Comparison of ENCODE assay signal across 20 mouse cellular contexts in the genomic region with DNA sequence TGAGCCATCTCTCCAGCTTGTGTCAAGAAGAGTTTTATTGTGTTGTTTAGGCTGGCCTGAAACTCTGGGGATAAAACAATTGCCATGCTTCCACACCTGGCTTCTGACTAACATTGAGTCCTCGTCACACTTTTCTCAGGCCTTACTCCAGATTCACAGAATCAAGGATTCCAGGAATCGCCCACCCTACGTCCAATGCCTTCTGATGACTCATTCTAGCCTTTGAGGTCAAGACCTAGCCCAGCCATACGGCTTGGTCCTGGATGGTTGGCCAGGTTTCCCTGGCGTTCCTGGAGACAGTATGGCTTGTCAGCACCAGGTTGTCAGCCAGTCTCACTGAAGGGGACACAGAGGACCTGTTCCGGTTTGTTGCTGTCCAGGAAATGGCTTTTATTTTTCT. TPM values are rescaled to one million over a fixed set of nuclear protein-coding genes. Genes with fewer than 3 reads are reported as not detected.
DNase-seq lines count a peak whose midpoint lies in the region; ATAC-seq and TF ChIP-seq lines count a peak whose summit lies in the region.
"Had no signal": no experiment of that assay in that cellular context is flagged by ENCODE, and none has a peak within 500 bp of the region (broad histone marks: within the 10 kb centered on the region; RNA-seq: fewer than 3 reads in every experiment).

No protein-coding gene starts in this region.

- H3K36me3 ChIP-seq in liver, embryonic 13.5 days = peaks cover 24% of the 10 kb centered on the region
- H3K36me3 ChIP-seq in liver, embryonic 12.5 days = peaks cover 35% of the 10 kb centered on the region
- H3K36me3 ChIP-seq in small intestine, adult 2 months (ENCODE audit: control insufficient read depth, insufficient read depth, low read length) = peaks cover 7% of the 10 kb centered on the region
- H3K36me3 ChIP-seq in forebrain, embryonic 12.5 days (replicated peaks) = peaks cover 38% of the 10 kb centered on the region

- 72% methylated on average over 6 of the region's 6 CpGs for WGBS in liver, embryonic 13.5 days (ENCODE audit: insufficient replicate concordance)
- 73% methylated on average over 6 of the region's 6 CpGs for WGBS in liver, embryonic 12.5 days (ENCODE audit: insufficient replicate concordance)
- 84% methylated on average over 6 of the region's 6 CpGs for WGBS in small intestine, adult 2 months
- 91% methylated on average over 6 of the region's 6 CpGs for WGBS in forebrain, embryonic 12.5 days

- TF ChIP-seq POLR2A in small intestine, adult 2 months (IDR thresholded peaks at IDR 0.05; ENCODE audit: low read depth, low read length) = no peak

- ATAC-seq in liver, embryonic 13.5 days (ENCODE audit: low read depth) = no peak
- no peak for ATAC-seq in liver, embryonic 12.5 days
- no peak for ATAC-seq in forebrain, embryonic 12.5 days (ENCODE audit: low FRiP score)
- ATAC-seq: forebrain, embryonic 14.5 days; intestine, embryonic 15.5 days had no signal

- H3K9me3 ChIP-seq in liver, embryonic 13.5 days (replicated peaks) = no peaks in the 10 kb centered on the region
- H3K9me3 ChIP-seq in liver, embryonic 12.5 days (replicated peaks) = no peaks in the 10 kb centered on the region
- no peaks in the 10 kb centered on the region for H3K9me3 ChIP-seq in forebrain, embryonic 12.5 days
- H3K9me3 ChIP-seq: embryonic facial prominence, embryonic 10.5 days; heart, embryonic 12.5 days; hindbrain, embryonic 10.5 days; intestine, embryonic 15.5 days had no signal

- TF ChIP-seq CTCF in small intestine, adult 2 months (IDR thresholded peaks at IDR 0.05; ENCODE audit: extremely low read depth, insufficient read length, insufficient replicate concordance, low read depth, low read length) = no peak

- no peaks in the 10 kb centered on the region for H3K27me3 ChIP-seq in liver, embryonic 13.5 days
- H3K27me3 ChIP-seq in liver, embryonic 12.5 days (replicated peaks) = no peaks in the 10 kb centered on the region
- no peaks in the 10 kb centered on the region for H3K27me3 ChIP-seq in small intestine, adult 2 months (ENCODE audit: control insufficient read depth, insufficient read depth, low read length)
- H3K27me3 ChIP-seq in forebrain, embryonic 12.5 days = no peaks in the 10 kb centered on the region
- H3K27me3 ChIP-seq: CH12.LX; heart, embryonic 12.5 days; intestine, embryonic 15.5 days had no signal

- peak; percentile 68 for DNase-seq in adrenal gland, adult 2 months
- no peak for DNase-seq in adrenal gland, adult 18-20 months (ENCODE audit: low spot score in 2 of 2)
- DNase-seq in cerebellum, adult 9-10 months = peak; percentile 56
- DNase-seq in cerebellum, postnatal 36 days = no peak
- DNase-seq in liver, embryonic 13.5 days = no peak
- DNase-seq: gastrocnemius, adult 2 months; gastrocnemius, postnatal 25 days; kidney, adult 18-20 months had no signal

- H3K27ac ChIP-seq in liver, embryonic 13.5 days = 0 out of 2 replicates have a peak overlapping the region, but pooled peaks have one; percentile 32
- H3K27ac ChIP-seq in liver, embryonic 12.5 days = no peak overlapping the region; the same call in 1 of the 2 replicates
- H3K27ac ChIP-seq in small intestine, adult 2 months (ENCODE audit: insufficient read depth, low read depth, low read length) = 0 out of 2 replicates have a peak overlapping the region, but pooled peaks have one; percentile 85
- no peak overlapping the region for H3K27ac ChIP-seq in forebrain, embryonic 12.5 days
- H3K27ac ChIP-seq: embryonic facial prominence, embryonic 10.5 days; gastrocnemius, adult 2 months; hindbrain, embryonic 10.5 days; hindbrain, embryonic 14.5 days had no signal

- no peak overlapping the region for H3K4me3 ChIP-seq in liver, embryonic 13.5 days (replicated peaks)
- no peak overlapping the region for H3K4me3 ChIP-seq in liver, embryonic 12.5 days
- no peak overlapping the region for H3K4me3 ChIP-seq in small intestine, adult 2 months (ENCODE audit: low read depth, low read length)
- no peak overlapping the region for H3K4me3 ChIP-seq in forebrain, embryonic 12.5 days (replicated peaks)
- H3K4me3 ChIP-seq: heart, embryonic 12.5 days; intestine, embryonic 15.5 days had no signal

- no peak overlapping the region for H3K9ac ChIP-seq in liver, embryonic 13.5 days
- no peak overlapping the region for H3K9ac ChIP-seq in liver, embryonic 12.5 days
- no peak overlapping the region for H3K9ac ChIP-seq in forebrain, embryonic 12.5 days
- H3K9ac ChIP-seq: heart, embryonic 12.5 days; hindbrain, embryonic 14.5 days; intestine, embryonic 15.5 days had no signal

- H3K4me1 ChIP-seq in liver, embryonic 13.5 days (replicated peaks) = peaks cover 86% of the 10 kb centered on the region
- peaks cover 74% of the 10 kb centered on the region for H3K4me1 ChIP-seq in liver, embryonic 12.5 days
- peaks cover 47% of the 10 kb centered on the region for H3K4me1 ChIP-seq in small intestine, adult 2 months (ENCODE audit: control insufficient read depth, insufficient read depth, insufficient read length, low read length)
- peaks cover 33% of the 10 kb centered on the region for H3K4me1 ChIP-seq in forebrain, embryonic 12.5 days

- no peak overlapping the region for H3K4me2 ChIP-seq in liver, embryonic 13.5 days
- no peak overlapping the region for H3K4me2 ChIP-seq in liver, embryonic 12.5 days
- H3K4me2 ChIP-seq in forebrain, embryonic 12.5 days = no peak overlapping the region
- H3K4me2 ChIP-seq: heart, embryonic 12.5 days; hindbrain, embryonic 14.5 days had no signal

RNA-seq across cellular contexts. Expression of a gene that starts 2.0 kb away (rescaled TPM):
- 100 to 1,000 TPM; 115 to 145 TPM for total RNA-seq in adrenal gland, adult 2 months (2021)
- polyA plus RNA-seq in adrenal gland, adult 2 months (2012; rRNA removed) = 95.3 and 172 TPM in 2 replicates
- total RNA-seq in adrenal gland, adult 18-20 months (2021) = 100 to 1,000 TPM in 1 of 2 experiments, 10 to 100 TPM in 1; 92.6 to 135 TPM
- 7.8 and 8.6 TPM in 2 replicates for polyA plus RNA-seq in liver, embryonic 13.5 days (2015; fragmentation: Nextera tagmentation; extraction: Ambion mirVana)
- polyA plus RNA-seq in liver, embryonic 12.5 days (2016; fragmentation: Nextera tagmentation; extraction: Ambion mirVana) = 8.3 and 8.9 TPM in 2 replicates
- polyA plus RNA-seq in small intestine, adult 2 months (2012; rRNA removed) = 148 and 353 TPM in 2 replicates
- 4.2 and 4.6 TPM in 2 replicates for polyA plus RNA-seq in forebrain, embryonic 12.5 days (2016; fragmentation: Nextera tagmentation; extraction: Ambion mirVana)

RNA-seq across cellular contexts. Expression of a gene that starts 3.9 kb away (rescaled TPM):
- total RNA-seq in adrenal gland, adult 2 months (2021) = 1 to 10 TPM in 1 of 2 experiments, not detected in 1; 1.3 TPM
- polyA plus RNA-seq in adrenal gland, adult 2 months (2012; rRNA removed) = 1.7 and 2.0 TPM in 2 replicates
- total RNA-seq in adrenal gland, adult 18-20 months (2021) = 1 to 10 TPM; 1.3 to 3.0 TPM
- 0.27 TPM in 1 of 2 replicates, not detected in the other for polyA plus RNA-seq in liver, embryonic 13.5 days (2015; fragmentation: Nextera tagmentation; extraction: Ambion mirVana)
- polyA plus RNA-seq in liver, embryonic 12.5 days (2016; fragmentation: Nextera tagmentation; extraction: Ambion mirVana) = 0.57 TPM in 1 of 2 replicates, not detected in the other
- 0.76 and 2.9 TPM in 2 replicates for polyA plus RNA-seq in small intestine, adult 2 months (2012; rRNA removed)
- polyA plus RNA-seq in forebrain, embryonic 12.5 days (2016; fragmentation: Nextera tagmentation; extraction: Ambion mirVana) = 0.38 and 0.56 TPM in 2 replicates
- total RNA-seq: gastrocnemius, adult 2 months; gastrocnemius, postnatal 25 days; heart, adult 8-10 months had no signal
- polyA plus RNA-seq: embryonic facial prominence, embryonic 10.5 days; embryonic facial prominence, embryonic 14.5 days; heart, embryonic 12.5 days had no signal

RNA-seq across cellular contexts. Expression of a gene that starts 4.8 kb away (rescaled TPM):
- 10 to 100 TPM; 16.4 to 20.3 TPM for total RNA-seq in adrenal gland, adult 2 months (2021)
- polyA plus RNA-seq in adrenal gland, adult 2 months (2012; rRNA removed) = 0.66 and 13.1 TPM in 2 replicates
- total RNA-seq in adrenal gland, adult 18-20 months (2021) = 10 to 100 TPM in 1 of 2 experiments, 1 to 10 TPM in 1; 5.5 to 16.5 TPM
- polyA plus RNA-seq in liver, embryonic 13.5 days (2015; fragmentation: Nextera tagmentation; extraction: Ambion mirVana) = 38.7 and 50.1 TPM in 2 replicates
- 60.5 and 65.1 TPM in 2 replicates for polyA plus RNA-seq in liver, embryonic 12.5 days (2016; fragmentation: Nextera tagmentation; extraction: Ambion mirVana)
- 1.6 and 3.7 TPM in 2 replicates for polyA plus RNA-seq in small intestine, adult 2 months (2012; rRNA removed)
- 51.4 and 66.8 TPM in 2 replicates for polyA plus RNA-seq in forebrain, embryonic 12.5 days (2016; fragmentation: Nextera tagmentation; extraction: Ambion mirVana)

RNA-seq across cellular contexts. Expression of a gene that starts 8.5 kb away (rescaled TPM):
- total RNA-seq in adrenal gland, adult 2 months (2021) = 10 to 100 TPM; 19.9 to 29.2 TPM
- polyA plus RNA-seq in adrenal gland, adult 2 months (2012; rRNA removed) = 13.7 and 28.4 TPM in 2 replicates
- 10 to 100 TPM; 12.9 to 27.0 TPM for total RNA-seq in adrenal gland, adult 18-20 months (2021)
- polyA plus RNA-seq in liver, embryonic 13.5 days (2015; fragmentation: Nextera tagmentation; extraction: Ambion mirVana) = 5.1 and 11.3 TPM in 2 replicates
- polyA plus RNA-seq in liver, embryonic 12.5 days (2016; fragmentation: Nextera tagmentation; extraction: Ambion mirVana) = 4.1 and 8.9 TPM in 2 replicates
- polyA plus RNA-seq in small intestine, adult 2 months (2012; rRNA removed) = 9.5 and 26.4 TPM in 2 replicates
- polyA plus RNA-seq in forebrain, embryonic 12.5 days (2016; fragmentation: Nextera tagmentation; extraction: Ambion mirVana) = 53.3 and 75.4 TPM in 2 replicates

RNA-seq across cellular contexts. Expression of a gene that starts 8.6 kb away (rescaled TPM):
- total RNA-seq in adrenal gland, adult 2 months (2021) = 1 to 10 TPM; 1.7 to 2.0 TPM
- 8.5 and 9.5 TPM in 2 replicates for polyA plus RNA-seq in adrenal gland, adult 2 months (2012; rRNA removed)
- 1 to 10 TPM; 3.7 to 4.4 TPM for total RNA-seq in adrenal gland, adult 18-20 months (2021)
- polyA plus RNA-seq in liver, embryonic 13.5 days (2015; fragmentation: Nextera tagmentation; extraction: Ambion mirVana) = 0.22 and 0.47 TPM in 2 replicates
- polyA plus RNA-seq in liver, embryonic 12.5 days (2016; fragmentation: Nextera tagmentation; extraction: Ambion mirVana) = 0.88 and 2.1 TPM in 2 replicates
- 1.3 and 2.7 TPM in 2 replicates for polyA plus RNA-seq in small intestine, adult 2 months (2012; rRNA removed)
- 5.0 and 6.5 TPM in 2 replicates for polyA plus RNA-seq in forebrain, embryonic 12.5 days (2016; fragmentation: Nextera tagmentation; extraction: Ambion mirVana)
- total RNA-seq: CH12.LX had no signal

Comparison
In these comparisons a context has a peak if more than half of its experiments do, and no peak if none do; other contexts are left out.
1. DNase-seq: peak in adrenal gland, adult 2 months (single experiment) and cerebellum, adult 9-10 months (single experiment); none in adrenal gland, adult 18-20 months (0 of 2), cerebellum, postnatal 36 days (0 of 2) and liver, embryonic 13.5 days (single experiment).
2. H3K27ac ChIP-seq: peak in liver, embryonic 13.5 days (single experiment) and small intestine, adult 2 months (single experiment); none in liver, embryonic 12.5 days (single experiment) and forebrain, embryonic 12.5 days (single experiment).